Mouse (Mus musculus): ENCODE data around the gene Gm47995.

- no peak for TF ChIP-seq EP300 (optimal IDR thresholded peaks at IDR 0.05)
- TF ChIP-seq CTCF (IDR thresholded peaks at IDR 0.05; ENCODE audit: low read depth) = no peak
Measured at GRCm38 (mm10) chr1:151223377-151223776, 25.1 kb downstream of the Gm47995 start.
